Mouse (Mus musculus): ENCODE measurements at regions not wholly inside any gene's neighbourhood (a gene's known extent, or its start where the extent isn't known, plus 50 kb on each side); places are given as distances from the start of the nearest gene placed in this dataset.

DNA sequence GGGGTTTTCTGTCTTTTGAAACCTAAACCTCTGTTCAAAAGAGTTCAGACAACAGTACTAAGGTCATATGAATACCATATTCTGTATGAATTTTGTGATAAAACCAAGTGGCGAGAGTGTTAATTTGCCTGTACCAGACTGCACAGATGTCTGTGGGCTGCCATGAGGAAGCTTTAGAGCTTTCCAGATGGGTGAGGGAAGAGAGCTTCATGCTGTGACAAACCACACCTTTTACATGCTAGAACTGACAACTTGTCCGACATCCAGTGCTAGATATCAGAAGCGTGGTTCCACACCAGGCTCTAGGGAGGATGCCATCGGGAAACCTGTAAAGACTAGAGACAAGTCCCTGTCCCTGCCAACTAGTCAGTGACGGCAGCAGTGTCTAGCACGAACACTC, 60.9 kb upstream of the Gm10181 start:
- TF ChIP-seq POLR2A (IDR thresholded peaks at IDR 0.05; ENCODE audit: insufficient read depth, low read depth, low read length) (no peak), CTCF (IDR thresholded peaks at IDR 0.05) (no peak)

Data from heart, adult 2 months (tissue).